Mouse (Mus musculus) forebrain, embryonic 10.5 days (tissue): ENCODE results near the gene Il18rap. TPM values are rescaled to one million over a fixed set of nuclear protein-coding genes. Genes with fewer than 3 reads are reported as not detected.

Source experiments
- DNase-seq: peaks from one replicate; pipeline ENCODE4 v3.0.0-alpha.2; 2017; ENCODE audit warnings: low spot score; ENCODE audit errors: extremely low spot score
- H3K27ac ChIP-seq: fragments of 300-500 bp; sonication (generic); 2 replicates; pipeline ENCODE4 v1.5.1; 2016; ENCODE audit warnings: mild to moderate bottlenecking
- H3K27me3 ChIP-seq: fragments of 300-500 bp; sonication (generic); 2 replicates; pipeline ENCODE4 v1.6.1; 2016; ENCODE audit warnings: mild to moderate bottlenecking; ENCODE audit not compliant: poor library complexity, severe bottlenecking
- H3K36me3 ChIP-seq: fragments of 300-500 bp; sonication (generic); replicated peaks from 2 replicates; pipeline ENCODE4 v1.6.1; 2016; ENCODE audit warnings: mild to moderate bottlenecking, moderate library complexity
- H3K4me1 ChIP-seq: fragments of 300-500 bp; sonication (generic); 2 replicates; pipeline ENCODE4 v1.6.1; 2016
- H3K4me3 ChIP-seq: fragments of 300-500 bp; sonication (generic); 2 replicates; pipeline ENCODE4 v1.5.1; 2016; ENCODE audit warnings: mild to moderate bottlenecking, moderate library complexity
- H3K9me3 ChIP-seq: fragments of 300-500 bp; sonication (generic); 2 replicates; pipeline ENCODE4 v1.6.1; 2016; ENCODE audit warnings: mild to moderate bottlenecking, moderate library complexity
- WGBS: fragments of 180-500 bp; shearing (Covaris S2); methylation state at CpG from one replicate; pipeline ENCODE4 v1.1.7; 2016; 5-methylcytosine and 5-hydroxymethylcytosine counted together
- polyA plus RNA-seq: library from polyadenylated mRNA; unstranded; fragments of >200 nt; fragmentation: Nextera tagmentation; extraction: Ambion mirVana; gene quantifications from 2 replicates; pipeline ENCODE4 v1.2.1, GENCODE M21; 2016

Gene Il18rap
- polyA plus RNA-seq, 1 experiment from 2014 or later: 0.22 TPM

GRCm38 (mm10) chr1:40501126-40501525, 14.0 kb upstream of the Il18rap start:
- no peak for DNase-seq
- no peak overlapping the region for H3K4me3 ChIP-seq
- WGBS: 91% methylated on average over 4 of the region's 4 CpGs
- no peak overlapping the region for H3K27ac ChIP-seq
- no peaks in the 10 kb centered on the region for H3K27me3 ChIP-seq
- no peaks in the 10 kb centered on the region for H3K4me1 ChIP-seq
- no peaks in the 10 kb centered on the region for H3K9me3 ChIP-seq
- no peaks in the 10 kb centered on the region for H3K36me3 ChIP-seq

- no peaks in the 10 kb centered on the region for H3K27me3 ChIP-seq
- H3K9me3 ChIP-seq: no peaks in the 10 kb centered on the region
- H3K36me3 ChIP-seq: no peaks in the 10 kb centered on the region
- no peak overlapping the region for H3K27ac ChIP-seq
- DNase-seq: no peak
- H3K4me1 ChIP-seq: no peaks in the 10 kb centered on the region
- no peak overlapping the region for H3K4me3 ChIP-seq
- WGBS: 92% methylated on average over 11 of the region's 11 CpGs
Observed at GRCm38 (mm10) chr1:40501546-40502398, 13.4 kb upstream of the Il18rap start.

GRCm38 (mm10) chr1:40504548-40504947, 10.6 kb upstream of the Il18rap start:
- Histone ChIP-seq H3K27ac (no peak overlapping the region), H3K4me1 (no peaks in the 10 kb centered on the region), H3K27me3 (no peaks in the 10 kb centered on the region), H3K9me3 (no peaks in the 10 kb centered on the region), H3K36me3 (no peaks in the 10 kb centered on the region), H3K4me3 (no peak overlapping the region)
- DNase-seq: no peak
- 87% methylated on average over 5 of the region's 5 CpGs for WGBS

GRCm38 (mm10) chr1:40516364-40516763, 1.2 kb downstream of the Il18rap start:
- WGBS: 95% methylated on average over 6 of the region's 6 CpGs
- H3K9me3 ChIP-seq: 0 out of 2 replicates have a peak, but pooled peaks cover 3% of the 10 kb centered on the region
- no peak overlapping the region for H3K4me3 ChIP-seq
- H3K36me3 ChIP-seq: no peaks in the 10 kb centered on the region
- DNase-seq: no peak
- peaks cover 10% of the 10 kb centered on the region for H3K4me1 ChIP-seq
- no peak overlapping the region for H3K27ac ChIP-seq
- no peaks in the 10 kb centered on the region for H3K27me3 ChIP-seq

DNA sequence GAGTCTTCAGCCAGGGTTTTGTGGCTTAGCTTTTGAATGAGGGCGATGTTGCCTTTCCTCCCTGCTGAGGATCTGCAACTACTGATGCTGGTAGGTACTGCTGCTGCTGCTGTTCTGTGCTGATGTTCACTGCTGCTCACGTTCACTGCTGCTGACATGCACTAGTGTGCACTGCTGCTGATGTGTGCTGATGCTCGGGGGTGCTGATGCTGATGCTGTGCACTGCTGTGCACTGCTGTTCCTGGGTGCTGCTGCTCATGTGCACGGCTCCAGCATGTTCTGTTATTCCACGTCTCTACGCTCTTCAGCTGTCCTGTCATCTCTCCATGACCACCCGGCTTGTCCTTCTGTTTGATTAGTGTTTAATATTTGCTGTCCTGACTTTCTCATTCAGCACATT, 7.8 kb downstream of the Il18rap start:
- no peaks in the 10 kb centered on the region for H3K36me3 ChIP-seq
- 93% methylated on average over 7 of the region's 7 CpGs for WGBS
- no peak overlapping the region for H3K27ac ChIP-seq
- H3K4me1 ChIP-seq: no peaks in the 10 kb centered on the region
- H3K4me3 ChIP-seq: no peak overlapping the region
- H3K27me3 ChIP-seq: no peaks in the 10 kb centered on the region
- DNase-seq: no peak
- no peaks in the 10 kb centered on the region for H3K9me3 ChIP-seq

GRCm38 (mm10) chr1:40523971-40524722, 9.0 kb downstream of the Il18rap start:
- H3K36me3 ChIP-seq: no peaks in the 10 kb centered on the region
- H3K9me3 ChIP-seq: no peaks in the 10 kb centered on the region
- no peak for DNase-seq
- no peak overlapping the region for H3K4me3 ChIP-seq
- H3K27me3 ChIP-seq: no peaks in the 10 kb centered on the region
- H3K27ac ChIP-seq: no peak overlapping the region
- WGBS: 90% methylated on average over 5 of the region's 5 CpGs
- H3K4me1 ChIP-seq: no peaks in the 10 kb centered on the region

DNA sequence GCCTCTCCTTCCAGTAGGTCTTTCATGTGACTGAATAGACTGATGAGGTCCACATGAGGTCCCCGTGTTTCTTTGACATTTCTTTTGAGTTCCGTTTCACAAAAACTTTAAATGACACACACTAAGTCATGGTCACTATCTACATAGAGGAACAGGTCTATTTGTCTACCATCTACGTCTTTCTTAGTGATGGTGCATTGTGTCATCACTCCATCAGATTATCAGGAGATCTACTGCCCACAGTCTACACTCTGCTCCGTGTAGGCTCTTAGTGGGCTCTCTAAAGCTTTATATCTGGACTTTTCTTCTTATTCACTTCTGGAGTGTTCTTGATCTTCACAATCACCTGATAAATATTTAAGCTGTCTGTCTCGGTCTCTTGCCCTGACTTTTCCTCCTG, 14.1 kb downstream of the Il18rap start:
- no peaks in the 10 kb centered on the region for H3K27me3 ChIP-seq
- WGBS: 91% methylated on average over 5 of the region's 5 CpGs
- no peaks in the 10 kb centered on the region for H3K9me3 ChIP-seq
- no peak overlapping the region for H3K4me3 ChIP-seq
- no peak for DNase-seq
- no peaks in the 10 kb centered on the region for H3K4me1 ChIP-seq
- no peak overlapping the region for H3K27ac ChIP-seq
- no peaks in the 10 kb centered on the region for H3K36me3 ChIP-seq

- H3K27me3 ChIP-seq: no peaks in the 10 kb centered on the region
- WGBS: 80% methylated on average over 5 of the region's 5 CpGs
- no peaks in the 10 kb centered on the region for H3K36me3 ChIP-seq
- H3K9me3 ChIP-seq: no peaks in the 10 kb centered on the region
- H3K27ac ChIP-seq: no peak overlapping the region
- no peaks in the 10 kb centered on the region for H3K4me1 ChIP-seq
- H3K4me3 ChIP-seq: no peak overlapping the region
- no peak for DNase-seq
Observed at GRCm38 (mm10) chr1:40537577-40537976, 22.4 kb downstream of the Il18rap start.

DNA sequence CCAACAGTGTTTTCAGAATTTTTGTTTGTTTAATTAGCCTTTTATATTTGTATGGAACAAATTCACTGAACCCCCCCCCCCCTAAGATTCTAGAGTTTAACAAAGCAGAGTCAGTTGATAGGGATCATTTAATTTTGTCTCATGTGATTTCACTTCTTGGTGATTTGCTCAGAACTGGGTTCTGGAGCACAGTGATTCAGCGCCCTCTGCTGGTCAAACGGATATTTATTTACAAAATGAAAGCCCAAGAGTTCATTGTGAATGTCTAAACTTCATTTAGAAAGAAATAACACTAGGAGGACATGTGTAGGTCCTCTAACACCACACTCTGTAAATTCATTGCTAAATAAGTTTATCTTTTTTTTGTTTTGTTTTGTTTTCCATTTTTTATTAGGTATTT, 29.5 kb downstream of the Il18rap start:
- H3K27ac ChIP-seq: no peak overlapping the region
- no peaks in the 10 kb centered on the region for H3K9me3 ChIP-seq
- peaks cover 9% of the 10 kb centered on the region for H3K4me1 ChIP-seq
- 1% methylated on average over 2 of the region's 2 CpGs for WGBS
- no peak overlapping the region for H3K4me3 ChIP-seq
- peak; percentile 45 for DNase-seq
- no peaks in the 10 kb centered on the region for H3K36me3 ChIP-seq
- no peaks in the 10 kb centered on the region for H3K27me3 ChIP-seq

DNA sequence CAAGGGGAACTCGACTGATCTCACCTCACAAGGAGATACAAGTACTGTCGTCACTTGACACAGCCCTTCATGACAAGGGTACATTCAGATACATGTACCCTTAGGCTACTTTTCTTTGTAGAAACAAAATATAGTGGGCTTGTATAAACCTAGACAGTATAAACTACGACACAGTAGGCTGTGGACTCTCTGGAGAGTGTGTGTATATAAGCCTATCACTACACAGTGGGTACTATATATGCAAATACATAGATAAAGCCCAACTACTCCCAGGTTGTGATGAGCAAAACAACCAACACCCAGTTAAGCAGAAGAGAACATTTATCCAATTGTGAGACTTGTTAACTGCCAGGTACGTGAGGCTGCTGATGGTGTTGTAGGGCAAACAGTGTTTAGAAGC, 31.5 kb downstream of the Il18rap start:
- Histone ChIP-seq H3K27me3 (no peaks in the 10 kb centered on the region), H3K27ac (no peak overlapping the region), H3K36me3 (no peaks in the 10 kb centered on the region), H3K4me3 (no peak overlapping the region), H3K4me1 (peaks cover 9% of the 10 kb centered on the region), H3K9me3 (no peaks in the 10 kb centered on the region)
- 89% methylated on average over 4 of the region's 4 CpGs for WGBS
- DNase-seq: no peak

GRCm38 (mm10) chr1:40547064-40547572, 32.0 kb downstream of the Il18rap start:
- Histone ChIP-seq H3K4me1 (peaks cover 9% of the 10 kb centered on the region), H3K27ac (no peak overlapping the region), H3K36me3 (no peaks in the 10 kb centered on the region), H3K27me3 (no peaks in the 10 kb centered on the region), H3K9me3 (no peaks in the 10 kb centered on the region), H3K4me3 (no peak overlapping the region)
- DNase-seq: no peak
- 78% methylated on average over 11 of the region's 11 CpGs for WGBS

DNA sequence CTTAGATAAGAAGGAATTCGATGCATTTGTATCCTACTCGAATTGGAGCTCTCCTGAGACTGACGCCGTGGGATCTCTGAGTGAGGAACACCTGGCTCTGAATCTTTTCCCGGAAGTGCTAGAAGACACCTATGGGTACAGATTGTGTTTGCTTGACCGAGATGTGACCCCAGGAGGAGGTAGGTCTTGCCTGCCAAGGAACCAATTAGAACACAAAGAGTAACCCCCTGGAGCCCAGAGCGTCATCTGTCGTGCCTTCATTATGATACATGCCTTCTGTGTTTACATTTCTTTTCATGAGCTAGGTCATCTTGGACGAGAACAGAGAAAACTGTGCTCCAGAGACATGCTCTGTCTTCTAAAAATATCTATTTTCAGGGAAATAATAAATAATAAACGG, 32.6 kb downstream of the Il18rap start:
- H3K27me3 ChIP-seq: no peaks in the 10 kb centered on the region

GRCm38 (mm10) chr1:40569374-40569773, 54.2 kb downstream of the Il18rap start:
- no peaks in the 10 kb centered on the region for H3K27me3 ChIP-seq
- WGBS: 87% methylated on average over 4 of the region's 4 CpGs
- H3K27ac ChIP-seq: no peak overlapping the region
- H3K9me3 ChIP-seq: no peaks in the 10 kb centered on the region
- no peaks in the 10 kb centered on the region for H3K4me1 ChIP-seq
- no peak overlapping the region for H3K4me3 ChIP-seq
- H3K36me3 ChIP-seq: no peaks in the 10 kb centered on the region
- DNase-seq: no peak

More for the DNA sequence above, 32.6 kb downstream of the Il18rap start:
- WGBS: 72% methylated on average over 10 of the region's 10 CpGs
- H3K9me3 ChIP-seq: no peaks in the 10 kb centered on the region
- no peak for DNase-seq
- H3K27ac ChIP-seq: no peak overlapping the region
- H3K4me1 ChIP-seq: peaks cover 9% of the 10 kb centered on the region
- no peak overlapping the region for H3K4me3 ChIP-seq
- no peaks in the 10 kb centered on the region for H3K36me3 ChIP-seq
